Mouse (Mus musculus) cerebellum, postnatal 25 days (tissue): ENCODE data around the gene Stxbp3.
"Not testable (repeated sequence)": the region's sequence is repeated elsewhere in the genome, so short reads cannot be mapped to it uniquely, and the experiment has no call there.

Source experiments
- DNase-seq, 2 experiments: peaks; one replicate each; pipeline ENCODE4 v3.0.0; 2021; ENCODE audit warnings: mixed read lengths in 2 of 2

Stxbp3 gene

DNA sequence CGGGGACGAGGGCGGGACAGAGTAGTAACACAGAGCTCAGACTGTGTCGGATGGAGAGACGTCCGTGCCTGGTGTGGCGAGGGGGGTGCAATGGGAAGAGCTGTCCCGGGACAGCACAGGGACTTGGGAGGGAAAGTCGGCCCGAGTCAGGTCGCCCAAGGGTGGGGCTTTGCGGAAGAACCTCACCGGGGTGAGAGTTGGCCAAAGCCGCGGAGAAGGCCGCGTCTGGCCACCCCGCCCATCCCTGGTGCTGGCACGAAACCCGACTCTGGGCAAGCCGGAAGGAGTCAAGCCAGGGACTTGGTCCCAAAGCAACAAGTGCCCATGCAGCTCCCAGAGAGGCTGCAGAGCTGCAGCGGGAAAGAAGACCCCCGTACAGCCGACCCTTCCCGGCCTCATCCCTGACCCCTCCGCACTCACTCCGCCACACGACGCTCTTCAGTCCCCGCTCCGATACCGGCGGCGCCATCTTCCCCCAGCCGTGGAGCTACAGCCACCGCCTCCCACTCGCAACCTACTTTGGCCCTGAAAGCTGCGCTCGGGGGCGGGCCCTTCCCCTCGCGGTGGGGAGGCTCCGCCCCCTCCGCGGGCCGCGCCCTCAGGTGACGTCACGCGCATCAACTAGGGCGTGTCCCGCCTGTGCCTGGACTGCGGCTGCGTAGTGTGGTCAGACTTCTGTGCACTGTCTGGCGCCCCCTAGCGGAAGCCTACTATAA lies at the start of gene Stxbp3:
Stxbp3 (minus strand) TSS at position 527 of the 716 bp plus-strand sequence.
- peak; percentile 98 to 99 for DNase-seq

DNA sequence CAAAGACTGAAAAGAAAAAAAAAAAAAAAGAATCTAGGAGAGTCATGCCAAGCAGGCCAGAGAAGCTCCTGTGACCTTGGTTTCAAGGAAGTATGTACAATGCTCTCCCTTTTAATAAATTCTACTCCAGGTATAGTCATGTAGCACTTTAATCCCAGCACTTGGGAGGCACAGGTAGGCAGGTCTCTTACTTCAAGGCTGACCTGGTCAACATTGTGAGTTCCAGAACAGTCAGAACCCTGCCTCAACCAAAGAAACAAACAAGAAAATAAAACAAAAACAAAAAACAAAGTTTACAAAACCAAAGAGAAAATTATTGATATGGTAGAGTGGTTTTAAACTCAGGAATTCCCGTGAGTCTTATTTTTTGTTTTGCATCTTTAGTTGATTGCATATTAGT lies 49.6 kb upstream of the Stxbp3 start, which contains the start of gene Fndc7:
Fndc7 (minus strand) TSS at position 101 of the 400 bp plus-strand sequence.
- DNase-seq: no peak

DNA sequence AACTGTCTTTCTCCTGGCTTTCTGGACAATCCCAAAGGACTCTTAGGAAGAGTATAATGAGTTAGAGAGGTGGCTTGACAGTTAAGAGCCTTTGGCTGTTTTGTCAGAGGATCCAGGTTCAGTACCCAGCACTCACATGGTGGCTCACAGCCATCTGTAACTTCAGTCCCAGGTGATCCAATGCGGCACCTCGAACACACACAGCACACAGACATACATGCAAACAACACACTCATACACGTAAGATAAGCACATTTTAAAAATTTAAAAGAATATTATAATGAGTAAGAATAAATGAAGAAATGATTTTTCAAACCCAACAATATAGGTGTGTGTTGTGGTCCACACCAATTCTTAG lies 47.3 kb upstream of the Stxbp3 start:
- DNase-seq: no peak

DNA sequence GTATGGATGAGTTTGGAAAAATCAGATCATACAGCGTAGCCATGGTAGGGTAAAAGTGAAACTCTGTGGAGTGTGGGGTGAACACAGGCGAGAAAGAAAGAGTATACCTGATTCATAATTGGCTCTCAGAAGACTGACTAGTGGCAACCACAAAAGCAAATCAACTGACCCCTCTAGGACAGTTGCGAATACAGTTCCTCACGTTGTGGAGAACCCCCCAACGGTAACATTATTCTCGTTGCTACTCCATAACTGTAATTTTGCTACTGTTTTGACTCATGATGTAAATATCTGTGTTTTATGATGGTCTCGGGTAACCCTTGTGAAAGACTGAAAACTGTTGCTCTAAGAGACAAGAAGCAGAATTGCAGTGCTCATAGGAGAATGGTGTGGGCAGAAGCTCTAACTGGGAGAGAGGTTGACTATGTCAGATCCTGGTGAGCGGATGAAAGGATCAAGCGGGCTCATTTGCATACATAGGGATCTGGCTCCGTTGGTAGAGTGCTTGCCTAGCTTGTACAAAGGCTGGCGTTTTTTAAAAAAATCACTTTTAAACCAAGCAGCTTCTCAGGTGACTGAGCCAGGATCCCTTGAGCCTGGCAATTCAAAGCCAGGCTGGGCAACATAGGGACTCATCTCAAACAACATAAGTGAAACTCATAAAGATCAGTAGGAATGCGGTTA lies 46.8 kb upstream of the Stxbp3 start:
- no peak for DNase-seq

DNA sequence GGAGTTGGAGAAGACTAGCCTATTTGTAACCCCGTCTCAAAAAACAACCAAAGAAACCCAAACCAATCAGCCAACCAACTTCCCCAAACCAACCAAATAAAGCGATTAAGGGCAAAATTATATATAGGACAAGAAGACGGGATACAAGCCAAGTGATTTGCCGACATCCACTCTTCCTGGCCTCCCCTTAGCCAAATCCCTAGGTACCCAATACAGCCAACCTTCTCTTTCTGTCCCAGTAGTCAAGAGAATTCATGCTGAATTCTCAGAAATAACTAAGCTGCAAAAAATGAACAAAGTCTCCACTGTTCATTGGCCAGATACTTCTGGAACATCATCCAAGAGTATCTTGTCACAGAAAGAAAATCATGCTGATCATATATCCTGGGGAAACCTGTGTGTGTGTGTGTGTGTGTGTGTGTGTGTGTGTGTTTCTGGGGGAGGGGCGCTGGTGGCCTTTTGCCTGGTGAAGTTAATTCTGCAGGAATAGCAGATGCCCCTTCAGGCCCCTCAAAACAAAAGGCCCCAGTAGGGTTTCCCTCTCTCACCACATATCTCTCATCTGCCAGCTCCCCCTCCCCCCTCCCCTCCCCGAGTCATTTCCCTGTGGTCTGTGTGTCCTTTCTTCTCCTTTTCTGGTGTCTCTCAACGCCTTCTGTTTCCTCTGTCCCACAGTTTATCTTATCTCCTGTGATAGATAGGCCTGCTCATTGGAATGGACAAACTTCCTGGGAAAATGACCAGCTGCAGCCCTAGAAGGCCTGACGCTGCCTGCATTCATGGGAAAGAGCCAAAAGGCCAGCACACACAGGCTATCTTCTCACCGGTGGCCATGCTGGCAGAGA lies 45.6 kb upstream of the Stxbp3 start:
- DNase-seq: no peak

DNA sequence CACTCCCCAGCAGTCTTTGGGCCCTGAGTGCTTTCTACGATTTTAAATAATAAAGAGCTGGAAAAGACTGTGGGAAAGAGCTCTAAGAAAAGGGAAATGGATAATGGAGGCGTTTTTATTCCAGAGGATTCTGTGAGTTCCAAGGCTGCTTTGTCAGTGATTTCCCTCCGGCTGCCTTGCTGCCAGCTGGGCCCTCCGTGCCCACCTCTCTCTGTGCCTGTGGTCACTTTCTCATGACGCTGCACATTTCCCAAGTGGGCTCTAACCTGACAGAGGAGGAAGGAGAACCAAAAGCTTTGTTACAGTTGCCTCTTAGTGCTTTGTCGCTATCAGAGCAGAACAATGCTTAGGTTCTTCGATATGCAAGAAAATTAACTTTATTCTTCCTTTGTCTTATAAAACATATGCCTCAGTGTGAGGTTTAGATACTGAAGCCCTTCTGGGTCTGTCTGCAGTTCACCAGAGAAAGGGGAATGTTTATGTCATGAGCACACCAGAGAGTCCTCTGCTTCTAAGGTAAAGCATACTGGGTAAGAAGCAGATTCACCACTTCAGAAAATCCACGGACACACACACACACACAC lies 44.5 kb upstream of the Stxbp3 start:
- no peak for DNase-seq

DNA sequence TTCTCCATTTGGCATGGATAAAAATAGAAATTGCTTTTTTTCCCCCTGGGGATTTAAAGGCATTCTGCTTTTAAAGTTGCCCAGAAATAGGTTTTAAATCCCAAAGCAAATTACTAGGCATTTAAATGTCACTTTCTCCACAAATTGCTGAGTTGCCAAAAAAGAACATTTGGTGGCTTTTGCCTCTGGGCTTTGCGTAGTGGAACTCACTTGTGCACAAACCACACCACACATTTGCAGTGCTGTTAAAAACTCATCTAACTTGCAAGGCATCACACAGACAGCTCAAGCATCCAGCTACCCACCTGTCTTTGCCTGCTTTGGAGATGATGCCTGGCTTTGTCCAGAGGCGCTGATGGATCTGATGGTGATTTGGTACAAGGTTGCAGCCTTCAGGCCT lies 42.7 kb upstream of the Stxbp3 start:
- DNase-seq: no peak

DNA sequence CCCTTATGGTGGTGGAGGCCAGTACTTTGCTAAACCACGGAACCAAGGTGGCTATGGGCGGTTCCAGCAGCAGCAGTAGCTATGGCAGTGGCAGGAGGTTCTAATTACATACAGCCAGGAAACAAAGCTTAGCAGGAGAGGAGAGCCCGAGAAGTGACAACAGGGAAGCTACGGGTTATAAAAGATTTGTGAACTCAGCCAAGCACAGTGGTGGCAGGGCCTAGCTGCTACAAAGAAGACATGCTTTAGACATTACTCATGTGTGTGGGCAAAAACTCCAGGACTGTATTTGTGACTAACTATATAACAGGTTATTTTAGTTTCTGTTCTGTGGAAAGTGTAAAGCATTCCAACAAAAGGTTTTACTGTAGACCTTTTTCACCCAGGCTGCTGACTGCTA lies 41.5 kb upstream of the Stxbp3 start:
- not testable (repeated sequence) for DNase-seq

DNA sequence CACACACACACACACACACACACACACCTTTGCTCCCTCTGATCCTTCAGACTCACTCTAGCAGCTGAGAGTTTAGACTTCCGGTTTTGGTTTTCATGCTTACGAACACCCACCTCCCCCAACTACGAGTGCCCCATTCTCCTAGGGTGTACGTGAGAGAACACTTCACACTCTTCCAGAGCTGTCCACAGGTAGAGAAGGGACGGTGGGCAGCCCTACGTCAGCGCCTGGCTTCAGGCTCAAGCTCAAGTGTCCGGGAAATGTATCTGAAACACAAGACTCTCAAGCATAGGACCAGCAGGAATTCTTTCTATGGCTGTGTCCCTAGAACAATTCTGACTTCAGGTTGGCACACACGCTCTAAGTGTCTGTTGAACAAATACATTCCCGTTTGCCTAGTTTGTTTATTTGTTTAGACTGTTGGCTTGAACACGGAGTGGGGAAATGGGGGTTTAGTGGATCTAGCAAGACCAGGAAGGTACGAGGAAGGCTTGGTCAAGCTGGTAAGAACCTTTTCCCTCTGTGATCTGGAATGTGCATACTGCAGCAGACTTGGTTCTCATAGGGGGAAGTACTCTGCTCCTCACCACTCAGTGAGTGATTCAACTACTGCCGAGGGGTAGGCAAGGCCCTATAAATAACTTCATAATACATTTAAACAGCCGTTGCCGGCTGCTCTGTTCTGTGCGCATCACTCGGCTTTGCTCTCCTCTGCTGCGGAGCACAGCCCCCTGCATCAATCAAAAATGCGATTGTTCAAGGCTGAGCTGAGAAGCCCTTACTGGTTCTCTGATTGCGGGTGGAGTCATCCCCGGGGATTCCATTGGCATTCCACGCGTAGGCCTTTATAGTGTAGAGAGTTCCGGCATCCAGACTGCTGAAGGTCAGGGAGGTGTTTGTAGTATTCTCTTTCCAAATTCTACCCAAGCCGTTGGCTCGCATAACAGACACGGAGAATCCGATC lies 40.5 kb upstream of the Stxbp3 start:
- no peak for DNase-seq

DNA sequence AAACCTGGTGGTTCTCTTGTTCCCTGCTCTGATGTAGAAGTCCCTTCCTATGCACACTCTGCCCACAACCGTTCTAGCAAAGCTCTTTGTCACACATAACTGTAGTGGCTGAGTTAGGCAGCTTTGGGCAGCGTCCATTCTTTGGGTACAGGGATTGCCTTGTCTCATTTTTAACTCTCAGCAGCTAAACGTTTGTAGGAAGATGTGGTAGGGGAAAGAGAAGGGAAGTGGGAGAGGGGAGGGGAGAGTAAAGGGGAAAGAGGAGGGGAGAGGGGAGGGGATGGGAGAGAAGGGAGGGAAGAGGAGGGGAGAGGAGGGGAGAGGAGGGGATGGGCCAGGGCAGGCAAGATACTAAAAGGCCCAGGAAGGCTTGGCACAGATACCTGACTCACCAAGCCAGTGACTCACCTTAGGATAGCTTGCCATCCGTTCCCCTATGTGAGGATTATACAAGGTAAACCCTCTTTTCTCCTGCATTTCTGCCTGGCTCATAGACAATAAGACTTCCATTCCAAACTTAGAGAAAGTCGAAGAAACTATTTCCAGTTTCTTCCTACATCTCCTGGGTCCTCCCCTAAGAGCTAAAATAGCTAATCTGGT lies 39.6 kb upstream of the Stxbp3 start:
- DNase-seq: no peak

DNA sequence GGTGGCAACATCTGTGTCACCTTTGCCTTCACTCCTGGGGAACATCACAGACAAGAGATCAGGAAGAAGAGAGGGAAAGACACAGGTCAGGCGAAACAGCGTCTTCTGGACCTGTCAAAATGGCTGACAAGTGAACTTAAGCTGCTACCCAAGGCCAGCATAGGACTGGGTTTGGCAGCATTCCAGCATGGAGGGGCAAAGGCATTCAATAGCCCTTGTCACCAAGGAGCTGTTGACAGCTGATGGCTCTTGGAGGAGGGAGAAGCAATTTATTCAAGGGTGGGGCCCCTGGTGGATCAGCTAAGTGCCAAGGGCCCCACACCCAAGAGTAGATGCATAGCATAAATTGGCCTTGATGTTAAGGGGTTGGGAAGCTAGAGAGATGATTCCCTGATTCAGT lies 38.8 kb upstream of the Stxbp3 start:
- no peak for DNase-seq

DNA sequence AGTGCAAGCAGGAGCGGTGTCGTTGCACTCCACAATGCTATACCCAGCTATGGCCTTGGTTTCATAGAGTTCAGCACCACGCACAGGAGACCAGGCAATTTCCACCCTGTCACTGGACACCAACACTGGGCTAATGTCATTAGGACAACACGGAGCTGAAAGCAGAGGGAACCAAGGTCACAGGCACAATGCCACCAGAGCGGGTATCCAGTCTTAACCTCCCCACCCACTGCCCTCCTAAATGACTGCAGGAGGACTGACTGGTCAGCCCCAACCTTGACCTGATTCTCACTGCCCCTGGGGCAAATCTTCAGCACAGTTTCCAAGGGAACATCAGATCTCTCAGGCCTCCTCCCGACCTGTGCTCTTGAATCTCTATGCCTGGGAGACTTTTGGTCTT lies 30.3 kb upstream of the Stxbp3 start:
- no peak for DNase-seq

DNA sequence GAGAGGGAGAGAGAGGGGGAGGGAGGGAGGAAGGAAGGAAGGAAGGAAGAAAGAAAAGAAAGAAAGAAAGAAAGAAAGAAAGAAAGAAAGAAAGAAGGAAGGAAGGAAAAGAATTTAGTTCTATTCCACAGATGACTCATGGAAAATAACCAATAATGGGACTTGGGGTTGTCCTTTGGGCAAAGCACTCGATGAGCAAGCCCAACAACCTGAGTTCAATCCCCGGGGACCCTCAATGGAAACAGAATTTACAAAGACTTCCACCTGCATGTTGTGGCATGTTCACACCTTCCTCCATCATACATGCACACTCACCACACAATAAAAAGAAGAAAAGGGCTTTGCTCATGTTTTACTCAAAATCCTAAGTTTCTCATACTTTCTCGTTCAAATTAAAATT lies 27.1 kb upstream of the Stxbp3 start:
- no peak for DNase-seq

DNA sequence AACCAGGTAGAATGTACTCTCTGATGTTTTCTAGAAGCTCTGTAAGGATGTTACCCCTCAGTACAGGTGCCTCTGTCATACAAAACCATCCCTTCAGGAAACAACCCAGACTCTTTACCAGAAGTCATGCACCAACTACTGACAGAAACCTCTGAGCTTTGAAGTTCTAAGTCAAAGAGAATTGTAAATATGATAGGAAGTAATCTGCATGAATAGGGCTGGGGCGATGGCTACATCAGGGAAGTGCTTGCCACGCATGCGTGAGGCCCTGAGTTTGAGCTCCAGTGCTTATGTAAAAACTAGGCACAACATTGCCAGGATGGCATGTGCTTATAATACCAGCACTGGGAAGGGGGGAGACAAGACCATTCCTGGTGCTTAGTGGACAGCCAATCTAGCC lies 25.4 kb upstream of the Stxbp3 start:
- no peak for DNase-seq

DNA sequence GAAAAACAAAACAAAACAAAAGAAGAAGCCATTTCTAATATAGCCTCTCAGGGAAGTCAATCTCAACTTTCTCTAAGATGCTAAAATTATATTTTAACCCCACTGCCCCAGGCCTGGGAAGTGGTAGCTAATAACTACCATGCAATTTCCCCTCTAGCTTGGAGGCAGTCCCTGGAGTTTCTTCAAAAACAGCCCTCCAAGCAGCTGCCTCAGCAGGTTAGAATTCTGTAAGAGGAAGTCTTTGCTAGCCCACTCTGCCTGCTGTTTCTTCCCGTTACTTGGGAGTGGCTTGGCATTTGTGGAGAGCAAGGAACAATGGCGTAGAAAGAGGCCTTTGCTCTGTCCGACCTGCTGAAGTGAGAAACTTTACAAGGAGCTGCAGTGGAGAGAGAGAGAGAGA lies 24.8 kb upstream of the Stxbp3 start:
- no peak for DNase-seq

DNA sequence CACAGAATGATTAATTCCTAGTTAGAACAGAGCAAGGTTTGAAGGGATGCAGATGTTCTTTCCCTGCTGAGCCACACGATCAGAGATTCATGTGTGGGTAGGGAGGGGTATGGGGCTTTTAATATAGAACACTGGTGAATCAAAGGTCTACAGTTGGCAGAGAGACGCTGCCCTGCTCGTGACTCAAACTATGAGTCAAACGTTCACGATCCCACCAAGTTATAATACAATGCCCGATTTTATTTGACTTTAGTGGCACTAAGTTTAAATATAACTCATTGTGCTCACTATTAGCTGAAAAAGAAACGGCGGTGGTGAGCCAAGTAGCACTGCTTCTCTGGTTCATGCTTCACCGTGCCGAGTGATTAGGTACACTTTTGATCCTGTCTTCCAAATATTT lies 22.8 kb upstream of the Stxbp3 start:
- no peak for DNase-seq

DNA sequence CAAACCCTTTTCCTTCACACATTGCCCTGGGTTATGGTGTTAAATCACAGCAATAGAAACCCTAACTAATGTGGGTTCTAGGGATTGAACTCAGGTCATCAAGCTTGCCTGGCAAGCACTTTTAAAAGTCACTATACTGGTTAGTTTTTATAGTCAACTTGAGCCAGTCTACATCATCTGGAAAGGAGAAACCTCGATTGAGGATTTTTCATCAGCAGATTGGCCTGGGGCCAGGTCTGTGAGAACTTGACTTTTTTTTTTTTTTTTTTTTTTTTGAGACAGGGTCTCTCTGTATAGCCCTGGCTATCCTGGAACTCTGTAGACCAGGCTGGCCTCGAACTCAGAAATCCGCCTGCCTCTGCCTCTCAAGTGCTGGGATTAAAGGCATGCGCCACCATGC lies 22.0 kb upstream of the Stxbp3 start:
- DNase-seq: not testable (repeated sequence)

DNA sequence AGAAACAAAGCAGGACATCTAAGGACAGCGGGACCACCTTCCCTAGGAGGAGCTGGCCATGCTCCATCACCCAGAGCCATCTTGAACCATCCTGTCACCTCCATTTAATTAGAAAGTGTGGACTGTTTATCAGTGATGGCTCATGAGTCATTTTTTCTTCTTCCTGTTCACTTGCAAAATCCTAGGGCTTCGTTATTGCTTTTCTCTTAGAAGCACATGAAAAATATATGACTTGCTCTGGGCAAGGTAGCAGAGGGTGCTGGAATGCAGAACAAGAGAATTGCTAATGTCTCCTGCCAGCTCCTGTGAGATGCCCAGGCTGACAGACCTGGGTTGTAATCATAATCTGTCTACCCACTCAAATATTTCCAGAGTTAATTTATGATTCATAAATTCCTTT lies 20.5 kb upstream of the Stxbp3 start:
- DNase-seq: no peak

DNA sequence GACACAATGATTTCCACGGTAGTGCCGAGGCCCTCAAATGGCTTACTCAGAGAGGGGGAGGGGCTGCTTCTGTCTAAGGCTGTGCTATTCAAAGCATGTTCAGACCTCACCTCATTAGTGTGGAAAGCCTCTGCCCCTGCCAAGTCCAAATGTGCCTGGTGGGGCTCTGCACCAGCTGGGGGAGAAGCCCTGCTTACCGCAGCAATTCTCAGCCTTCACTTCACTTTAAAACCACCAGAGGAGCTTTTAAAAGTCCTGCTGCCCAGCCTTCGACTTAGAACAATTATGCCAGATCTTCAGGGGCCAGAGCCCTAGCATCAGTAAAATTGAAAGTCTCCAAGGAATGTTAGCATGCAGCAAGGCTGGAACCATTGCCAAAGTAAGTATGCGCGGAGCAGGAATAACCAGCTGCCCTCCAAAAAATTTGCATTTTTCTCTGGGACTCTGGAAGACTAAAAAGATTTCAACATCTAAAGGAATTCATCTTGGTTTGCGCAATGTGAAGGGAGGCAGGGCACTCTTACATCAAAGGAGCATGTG lies 18.0 kb upstream of the Stxbp3 start:
- DNase-seq: no peak

DNA sequence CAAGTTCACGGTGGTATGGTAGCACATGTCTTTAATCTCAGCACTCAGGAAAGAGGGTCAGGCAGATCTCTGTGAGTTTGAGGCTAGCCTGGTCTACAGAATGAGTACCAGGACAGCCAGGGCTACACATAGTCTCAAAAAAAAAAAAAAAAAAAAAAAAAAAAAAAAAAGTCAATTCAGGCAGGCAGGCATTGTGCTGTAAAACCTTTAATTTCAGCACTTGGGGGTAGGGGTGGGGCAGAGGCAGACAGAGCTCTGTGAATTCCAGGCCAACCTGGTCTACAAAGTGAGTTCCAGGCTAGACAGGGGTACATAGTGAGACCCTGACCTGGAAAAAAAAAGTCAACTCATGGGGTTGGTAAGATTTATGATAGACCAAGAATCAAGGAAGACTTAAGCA lies 17.4 kb upstream of the Stxbp3 start:
- DNase-seq: no peak

DNA sequence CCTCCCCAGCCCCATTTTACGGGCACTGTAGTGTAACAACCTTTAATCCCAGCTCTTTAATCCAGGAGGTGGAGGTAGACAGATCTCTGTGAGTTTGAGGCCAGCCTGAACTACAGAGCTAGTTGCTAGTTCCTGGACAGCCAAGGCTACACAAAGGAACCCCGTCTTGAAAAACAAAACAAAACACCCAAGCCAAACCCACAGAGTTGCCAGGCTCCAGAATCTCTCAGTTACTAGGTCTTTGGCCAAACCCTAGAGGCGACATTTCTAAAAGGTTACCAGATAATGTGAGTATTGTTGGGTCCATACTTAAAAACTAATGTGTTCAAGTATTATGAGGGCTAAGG lies 16.8 kb upstream of the Stxbp3 start:
- DNase-seq: no peak
